Mouse (Mus musculus): ENCODE results near the gene Spp2.

The Spp2 gene

GRCm38 (mm10) chr1:88468335-88468734, 61.6 kb downstream of the Spp2 start:
- DNase-seq, result no peak

GRCm38 (mm10) chr1:88469746-88470145, 63.0 kb downstream of the Spp2 start:
- no peak for DNase-seq

GRCm38 (mm10) chr1:88472258-88472657, 65.5 kb downstream of the Spp2 start:
- DNase-seq, result no peak

GRCm38 (mm10) chr1:88473899-88474298, 67.1 kb downstream of the Spp2 start:
- no peak for DNase-seq

GRCm38 (mm10) chr1:88474598-88474997, 67.8 kb downstream of the Spp2 start:
- no peak for DNase-seq

GRCm38 (mm10) chr1:88475502-88475953, 68.8 kb downstream of the Spp2 start:
- no peak for DNase-seq

Measured in cerebellum, adult 11-12 months (tissue).